Mouse (Mus musculus) mature B cell (primary cell): ENCODE data around the gene Eps8l1.

Experiments used
- in situ Hi-C: fragments of 300-500 bp; cut with MboI; formaldehyde crosslinking; loops from 2 replicates; pipeline ENCODE4 v1.14.3; 2019

The Eps8l1 gene

DNA sequence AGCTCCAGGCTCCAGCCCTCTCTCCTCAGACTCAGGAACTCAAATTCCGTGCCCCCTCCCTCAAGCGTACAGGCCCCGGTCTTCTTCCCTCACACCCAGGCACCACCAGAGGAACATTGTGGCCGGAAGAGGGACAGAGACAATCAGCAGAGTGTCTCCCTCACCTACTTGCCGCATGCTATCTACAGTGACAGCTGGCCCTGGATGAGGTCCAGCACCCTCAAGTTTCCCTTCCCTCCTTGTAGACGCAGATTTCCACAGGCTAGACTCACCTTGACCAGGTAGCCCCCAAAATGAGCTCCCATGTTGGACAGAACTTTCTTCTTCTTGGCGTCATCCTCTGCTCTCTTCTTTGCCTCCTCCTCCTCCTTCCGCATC is 48.3 kb downstream of the Eps8l1 start:
- in situ Hi-C loops, result no loop called here

- in situ Hi-C loops, result no loop called here
These were observed 49.6 kb downstream of the Eps8l1 start for GRCm38 (mm10) chr7:4509863-4510608.

DNA sequence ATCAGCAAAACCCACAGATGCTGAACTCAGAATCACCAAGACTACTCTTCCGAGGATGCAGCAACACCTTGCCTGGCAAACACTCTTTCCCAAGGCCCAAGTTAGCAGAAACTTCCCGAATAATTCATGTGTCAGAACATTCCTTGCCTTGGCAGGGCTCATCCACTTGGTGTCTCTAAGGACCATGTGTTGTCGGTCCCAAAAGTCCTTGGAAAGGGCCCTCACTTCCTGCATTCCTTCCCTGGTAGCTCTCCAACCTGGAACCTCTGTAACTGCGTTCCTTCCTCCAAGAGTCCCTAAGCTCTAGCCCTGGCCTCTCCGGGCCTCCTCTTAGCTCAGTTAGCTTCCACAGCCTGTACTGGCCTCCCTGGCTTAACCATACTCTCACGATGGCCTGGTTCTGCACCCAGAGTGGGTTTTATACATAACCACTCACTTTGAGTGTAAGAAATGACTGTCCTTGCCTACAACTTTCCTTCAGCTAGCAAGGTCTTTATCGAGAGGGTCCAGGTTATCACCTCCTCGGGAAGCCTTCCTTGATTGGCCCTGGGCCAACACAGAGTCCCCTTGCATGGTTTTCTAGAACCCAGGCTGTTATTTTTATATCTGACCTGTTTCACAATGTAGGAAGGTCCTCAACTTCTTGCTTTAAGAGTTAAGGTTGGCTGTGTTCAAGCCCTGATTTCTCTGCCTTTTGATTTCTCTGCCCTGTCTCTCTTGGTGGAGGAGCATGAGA is 51.2 kb downstream of the Eps8l1 start:
- in situ Hi-C loops, result no loop called here

DNA sequence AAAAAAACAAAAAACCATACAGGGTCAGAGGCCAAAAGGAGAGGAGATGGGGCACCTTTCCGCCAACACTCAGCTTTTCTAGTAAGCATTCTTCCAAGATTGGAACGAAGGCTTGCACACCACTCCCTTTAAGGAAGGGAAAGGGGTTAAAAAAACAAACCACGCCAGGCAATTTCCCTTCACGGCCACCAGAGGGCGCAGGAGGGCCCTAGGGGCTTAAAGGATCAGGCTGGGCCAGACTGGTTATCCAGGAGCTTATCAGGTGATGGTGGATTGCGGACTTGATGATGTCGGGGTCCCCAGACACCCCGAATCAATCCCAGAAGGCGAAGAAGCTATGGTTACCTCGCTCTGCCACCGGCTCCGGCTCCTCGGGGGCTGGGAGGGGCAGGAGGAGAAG is 52.8 kb downstream of the Eps8l1 start:
- in situ Hi-C loops, result no loop called here

DNA sequence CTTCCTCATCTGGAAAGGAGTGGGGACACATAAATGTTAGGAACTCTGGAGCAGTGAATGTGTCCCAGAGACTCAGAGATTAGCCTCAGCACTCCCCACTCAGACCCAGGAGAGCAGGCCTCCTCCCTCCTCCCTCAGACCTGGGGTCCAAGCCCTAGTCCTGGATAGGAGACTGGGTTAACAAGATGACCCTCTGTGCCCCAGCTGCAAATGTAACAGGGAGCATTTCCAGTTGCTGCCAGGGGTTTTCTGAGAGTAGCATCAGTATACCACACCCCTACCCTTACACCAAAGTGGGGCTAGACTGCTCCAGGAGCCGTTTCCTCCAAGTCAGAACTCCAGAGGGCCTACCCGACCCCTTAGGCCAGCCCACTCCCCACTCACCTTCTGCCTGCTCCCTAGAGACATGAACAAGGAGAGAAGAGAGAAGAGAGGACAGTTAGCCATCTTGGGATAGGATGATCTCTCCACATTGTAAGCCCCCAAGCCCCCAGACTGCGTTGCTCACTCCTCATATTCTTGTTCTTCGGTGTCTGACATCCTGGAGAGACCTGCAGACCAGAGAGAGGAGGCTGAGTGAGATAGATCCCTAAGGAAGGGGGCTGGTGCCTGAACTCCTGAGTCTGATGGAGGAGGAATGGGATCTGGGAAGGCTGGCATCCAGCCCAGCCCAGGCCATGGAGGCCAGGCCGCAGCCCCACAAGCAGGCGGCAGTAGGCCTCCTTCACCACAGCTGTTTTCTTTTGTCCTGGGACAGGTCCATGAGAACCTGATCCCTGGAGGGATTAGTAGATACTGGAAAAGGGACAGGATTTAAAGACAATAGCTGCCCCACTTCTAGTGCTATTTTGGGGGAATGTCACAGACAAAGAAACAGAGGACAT is 53.6 kb downstream of the Eps8l1 start:
- in situ Hi-C loops, result no loop called here

- in situ Hi-C loops, result no loop called here
These were observed 55.4 kb downstream of the Eps8l1 start for GRCm38 (mm10) chr7:4515853-4516252.

GRCm38 (mm10) chr7:4516332-4517050 is 56.0 kb downstream of the Eps8l1 start, which contains the start of gene Tnnt1:
TSS of gene Tnnt1 (minus strand) at chr7:4516382.
- in situ Hi-C loops, result no loop called here

DNA sequence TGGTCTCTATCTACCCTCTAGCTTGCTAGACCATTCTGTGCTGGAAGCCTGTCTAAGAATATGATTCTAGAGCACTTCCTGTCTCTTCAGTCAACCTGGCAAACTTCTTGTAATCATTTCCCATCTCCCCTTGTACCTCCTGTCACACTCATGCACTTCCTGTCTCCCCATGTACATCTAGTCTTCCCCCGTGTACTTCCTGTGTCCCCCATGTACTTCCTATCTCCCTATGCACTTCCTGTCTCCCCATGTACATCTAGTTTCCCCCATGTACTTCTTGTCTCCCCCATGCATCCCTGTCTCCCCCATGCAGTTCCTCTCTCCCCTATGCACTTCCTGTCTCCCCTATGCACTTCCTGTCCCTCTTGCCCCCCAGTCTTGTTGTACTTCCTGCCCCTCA is 58.0 kb downstream of the Eps8l1 start:
- in situ Hi-C loops, result no loop called here

DNA sequence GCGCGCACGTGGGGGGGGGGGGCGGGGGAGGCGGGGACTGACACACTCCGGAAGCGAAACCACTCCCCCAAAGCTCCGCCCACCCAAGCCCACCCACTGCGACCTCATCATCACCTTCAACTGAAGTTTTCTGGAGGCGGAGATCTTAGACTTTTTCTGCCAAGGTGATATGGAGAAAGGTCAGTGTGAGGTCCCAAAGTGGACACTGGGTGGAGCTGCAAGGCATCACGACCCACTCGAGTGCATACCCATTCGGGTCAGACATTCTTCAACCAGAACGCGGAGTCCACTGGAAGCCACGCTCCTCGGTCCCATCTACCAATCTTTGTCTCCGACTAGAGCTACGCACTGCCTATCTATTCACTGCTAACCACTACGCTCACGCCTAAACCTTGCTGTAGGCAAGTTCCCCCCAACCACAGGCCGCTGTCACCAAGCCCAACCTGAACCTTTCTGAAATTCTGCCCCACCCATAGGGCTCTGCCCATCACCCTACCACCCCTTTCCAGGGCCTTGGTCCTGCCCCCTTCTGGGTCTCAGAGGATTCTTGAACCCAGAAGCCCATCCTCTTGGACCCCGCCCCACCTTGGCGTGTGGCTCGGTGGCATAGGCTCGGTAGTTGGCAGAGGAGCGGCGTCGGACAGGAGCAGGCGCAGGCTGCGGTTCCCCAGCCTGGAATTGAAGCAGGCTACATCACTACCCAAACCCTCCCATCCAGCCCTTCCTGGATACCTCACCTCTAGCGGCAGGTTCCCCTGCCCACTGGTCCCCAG is 60.9 kb downstream of the Eps8l1 start:
- in situ Hi-C loops, result loop anchor here (10.0 kb wide), 1 partner anchor 397 kb away; no protein-coding TSS in a partner anchor

GRCm38 (mm10) chr7:4522292-4522691 is 61.8 kb downstream of the Eps8l1 start:
- in situ Hi-C loops, result loop anchor here (10.0 kb wide), 1 partner anchor 397 kb away; no protein-coding TSS in a partner anchor

DNA sequence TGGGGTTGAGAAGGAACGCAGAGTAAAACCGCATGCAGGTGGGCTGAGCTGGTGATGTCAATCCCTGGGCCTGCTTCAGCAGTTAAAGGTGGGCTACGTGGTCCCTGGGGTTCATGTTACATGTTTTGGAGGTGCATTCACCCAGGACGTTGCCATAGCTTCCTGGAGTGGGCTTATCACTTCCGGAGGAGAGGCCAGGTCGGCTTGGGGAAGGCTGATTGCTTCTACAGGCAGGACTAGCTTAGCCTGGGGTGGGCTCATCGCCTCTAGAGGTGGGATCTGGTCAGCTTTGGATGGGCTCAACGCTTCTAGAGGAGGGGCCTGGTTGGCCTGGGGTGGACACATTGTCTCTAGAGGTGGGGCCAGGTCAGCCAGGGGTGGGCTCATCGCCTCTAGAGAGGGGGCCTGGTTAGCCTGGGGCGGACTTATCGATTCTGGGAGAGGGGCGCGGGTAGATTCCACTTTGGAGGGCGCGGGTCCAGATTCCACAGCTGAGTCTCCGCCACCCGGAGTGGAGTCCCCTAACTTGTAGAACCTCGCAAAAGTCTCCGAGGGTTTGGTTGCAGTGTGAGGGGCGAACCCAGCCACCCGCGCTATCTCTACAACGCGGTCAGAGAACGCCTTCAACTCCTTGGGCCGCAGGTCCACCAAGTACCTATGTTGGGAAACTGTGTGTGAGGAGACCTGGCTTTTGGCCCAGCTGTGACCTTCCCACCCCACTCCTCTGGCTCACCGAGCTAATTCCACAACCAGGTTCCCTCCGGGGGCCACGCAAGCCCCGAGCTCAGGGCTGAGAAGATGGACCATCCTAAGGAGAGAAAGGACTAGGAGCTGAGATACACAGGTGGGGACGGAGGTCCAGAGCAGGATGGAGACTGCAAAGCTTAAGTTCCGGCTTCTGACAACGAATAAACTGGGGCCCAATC is 63.0 kb downstream of the Eps8l1 start:
- in situ Hi-C loops, result loop anchor here (10.0 kb wide), 1 partner anchor 399 kb away; no protein-coding TSS in a partner anchor

GRCm38 (mm10) chr7:4524212-4524922 is 63.9 kb downstream of the Eps8l1 start, which contains the start of gene Tnni3:
TSS of gene Tnni3 (minus strand) at chr7:4524229.
- in situ Hi-C loops, result loop anchor here (10.0 kb wide), 1 partner anchor 400 kb away; no protein-coding TSS in a partner anchor

GRCm38 (mm10) chr7:4526341-4527301 is 66.1 kb downstream of the Eps8l1 start:
- in situ Hi-C loops, result loop anchor here (10.0 kb wide), 1 partner anchor 402 kb away; no protein-coding TSS in a partner anchor

DNA sequence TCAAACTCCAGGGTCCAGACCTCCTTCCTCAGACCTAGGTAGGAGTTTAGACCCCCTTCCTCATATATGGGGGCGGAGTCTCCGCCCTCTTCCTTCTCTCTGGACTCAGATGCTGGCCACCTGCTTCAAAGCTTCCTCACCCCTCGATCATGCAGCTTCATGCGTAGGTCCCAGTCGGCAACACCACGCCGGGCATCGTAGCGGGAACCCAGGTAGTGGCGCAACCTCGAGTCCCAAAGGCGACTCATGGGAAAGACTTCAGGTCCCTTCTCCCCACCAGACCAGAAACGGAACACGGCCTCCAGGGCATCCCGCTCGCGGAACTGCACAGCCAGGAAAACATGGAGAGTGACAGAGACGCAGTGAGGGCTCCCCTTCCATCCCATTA is 66.8 kb downstream of the Eps8l1 start:
- in situ Hi-C loops, result loop anchor here (10.0 kb wide), 1 partner anchor 402 kb away; no protein-coding TSS in a partner anchor
